Mouse (Mus musculus) CH12.LX (cell line): Measurements from ENCODE around the gene Abcc3. TPM values are rescaled to one million over a fixed set of nuclear protein-coding genes. Genes with fewer than 3 reads are reported as not detected.
A peak's percentile ranks its signal among the peaks of the same experiment; 100 is the strongest.

Experiments used
- DNase-seq: peaks from one replicate; pipeline ENCODE4 v3.0.0-alpha.2; 2013; ENCODE audit errors: extremely low read depth
- H3K27ac ChIP-seq: 2 replicates; pipeline ENCODE4 v1.5.1; 2012; ENCODE audit warnings: low read depth, mild to moderate bottlenecking, control low read depth, moderate library complexity; ENCODE audit not compliant: insufficient read depth
- H3K27me3 ChIP-seq: replicated peaks from 2 replicates; pipeline ENCODE3; 2012; ENCODE audit warnings: inconsistent platforms
- H3K36me3 ChIP-seq, 2 experiments: replicated peaks in 1 of 2; 2 replicates each; pipeline versions ENCODE3 to v1.6.1; 2012; ENCODE audit warnings: inconsistent platforms in 1 of 2, low read length in 1 of 2, mild to moderate bottlenecking in 1 of 2, mixed read lengths in 1 of 2, moderate library complexity in 1 of 2; ENCODE audit not compliant: control insufficient read depth in 1 of 2, insufficient read depth in 1 of 2
- H3K4me1 ChIP-seq, 2 experiments: 2 replicates each; pipeline ENCODE4 v1.6.1; 2012; ENCODE audit warnings: inconsistent platforms in 1 of 2, moderate library complexity in 1 of 2; ENCODE audit not compliant: insufficient read depth in 2 of 2, control insufficient read depth in 1 of 2
- H3K4me2 ChIP-seq: 2 replicates; pipeline ENCODE4 v1.6.1; 2012; ENCODE audit warnings: low read depth, mild to moderate bottlenecking, control low read depth; ENCODE audit not compliant: poor library complexity, insufficient read depth, severe bottlenecking
- H3K4me3 ChIP-seq, 3 experiments: fragments of 150-350 bp in 1 of 3; sonication (generic) in 1 of 3; replicated peaks in 1 of 3; 2 replicates each; pipeline versions ENCODE3 to v1.5.1; 2011 to 2012; ENCODE audit warnings: low read depth in 2 of 3, low read length in 2 of 3, mild to moderate bottlenecking in 2 of 3, moderate library complexity in 2 of 3, control low read depth in 1 of 3, improper control_type of control experiment in 1 of 3, inconsistent platforms in 1 of 3, mixed read lengths in 1 of 3; ENCODE audit not compliant: poor library complexity in 1 of 3
- H3K79me2 ChIP-seq: replicated peaks from 2 replicates; pipeline ENCODE4 v1.6.1; 2012; ENCODE audit warnings: mild to moderate bottlenecking, moderate library complexity; ENCODE audit not compliant: control insufficient read depth, poor library complexity, insufficient read depth, severe bottlenecking; ENCODE audit errors: extremely low read depth
- H3K9ac ChIP-seq: 2 replicates; pipeline ENCODE4 v1.6.1; 2012; ENCODE audit warnings: low read depth, mild to moderate bottlenecking, control low read depth, moderate library complexity; ENCODE audit not compliant: insufficient read depth
- H3K9me3 ChIP-seq: replicated peaks from 2 replicates; pipeline ENCODE3; 2012; ENCODE audit warnings: low read length, inconsistent platforms, mixed read lengths
- E2F4 ChIP-seq: IDR thresholded peaks from 2 replicates; pipeline ENCODE4 v1.6.1; 2011; ENCODE audit warnings: low read depth, low read length, improper control_type of control experiment; ENCODE audit not compliant: insufficient replicate concordance
- ELF1 ChIP-seq: IDR thresholded peaks from 2 replicates; pipeline ENCODE4 v1.6.1; 2014; ENCODE audit warnings: low read depth, mild to moderate bottlenecking, inconsistent platforms, low read length, improper control_type of control experiment
- EP300 ChIP-seq: IDR thresholded peaks from 2 replicates; pipeline ENCODE4 v1.6.1; 2011; ENCODE audit warnings: low read length, improper control_type of control experiment
- HCFC1 ChIP-seq: IDR thresholded peaks from 2 replicates; pipeline ENCODE4 v1.6.1; 2012; ENCODE audit warnings: low read depth, mild to moderate bottlenecking, inconsistent platforms, low read length, improper control_type of control experiment
- JUND ChIP-seq: conservative IDR thresholded peaks from 2 replicates; pipeline ENCODE4 v1.6.1; 2011; ENCODE audit warnings: low read depth, low read length, improper control_type of control experiment
- NRF1 ChIP-seq: IDR thresholded peaks from 2 replicates; pipeline ENCODE4 v1.6.1; 2014; ENCODE audit warnings: low read depth, mild to moderate bottlenecking, inconsistent platforms, low read length, improper control_type of control experiment, moderate library complexity
- PAX5 ChIP-seq: IDR thresholded peaks from 2 replicates; pipeline ENCODE4 v1.6.1; 2012; ENCODE audit warnings: low read length, inconsistent platforms, mixed read lengths
- RCOR1 ChIP-seq: conservative IDR thresholded peaks from 2 replicates; pipeline ENCODE4 v1.6.1; 2012; ENCODE audit warnings: low read depth, mild to moderate bottlenecking, inconsistent platforms, low read length, improper control_type of control experiment
- UBTF ChIP-seq: IDR thresholded peaks from 2 replicates; pipeline ENCODE4 v1.6.1; 2012; ENCODE audit warnings: low read depth, mild to moderate bottlenecking, inconsistent platforms, low read length, improper control_type of control experiment, moderate library complexity
- USF1 ChIP-seq: IDR thresholded peaks from 2 replicates; pipeline ENCODE4 v1.6.1; 2014; ENCODE audit warnings: low read depth, mild to moderate bottlenecking, inconsistent platforms, low read length, improper control_type of control experiment
- ZNF384 ChIP-seq: IDR thresholded peaks from 2 replicates; pipeline ENCODE4 v1.6.1; 2012; ENCODE audit warnings: low read depth, low read length, improper control_type of control experiment, inconsistent platforms
- dilution Hi-C: fragments of 300-500 bp; cut with MboI; formaldehyde crosslinking; loops from 2 replicates; pipeline ENCODE4 v1.14.3; 2020; ENCODE audit warnings: low sequenced_read_pairs; ENCODE audit not compliant: extremely low pct_unique_long_range_greater_than_20kb, extremely low pct_ligation_motif_present
- in situ Hi-C: fragments of 300-500 bp; cut with MboI; formaldehyde crosslinking; loops from 3 replicates; pipeline ENCODE4 v1.14.3; 2019; ENCODE audit warnings: low sequenced_read_pairs, low pct_ligation_motif_present, low pct_unique_long_range_greater_than_20kb, mixed read lengths
- polyA plus RNA-seq: library from polyadenylated mRNA; unstranded; fragments of >175 nt; gene quantifications from 2 replicates; pipeline ENCODE4 v1.2.1, GENCODE M21; 2012; ENCODE audit warnings: low read depth; ENCODE audit not compliant: insufficient read length
- total RNA-seq, 2 experiments: library from RNA; depleted of rRNA; stranded (reverse); fragments of 300-350 nt in 1 of 2; fragments of >200 nt in 1 of 2; gene quantifications; 2 replicates each; pipeline ENCODE4 v1.2.3; 2012 to 2014

Gene Abcc3
- total and polyA plus RNA-seq, 3 experiments = 0.21 to 0.66 (median 0.40) TPM

DNA sequence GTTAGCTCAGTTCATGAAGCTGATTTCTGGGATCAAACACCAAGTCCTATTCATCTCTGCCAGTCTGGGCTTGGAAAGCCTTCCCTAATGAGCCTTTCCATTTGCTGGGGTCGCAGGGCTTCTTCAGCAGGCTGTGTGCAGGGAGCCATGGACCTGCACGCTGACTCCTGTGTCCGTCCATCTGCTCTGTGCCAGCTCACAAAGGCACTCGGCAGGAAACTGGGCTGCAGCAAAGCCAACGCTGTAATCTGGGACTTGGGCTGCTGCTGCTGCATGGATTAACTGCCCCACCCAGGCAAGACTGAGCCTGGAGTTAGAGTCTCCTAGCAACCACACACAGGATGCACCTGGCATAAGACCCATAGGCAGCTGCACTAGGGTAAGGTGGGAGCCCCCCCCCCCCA lies 48.8 kb downstream of the Abcc3 start:
- Histone ChIP-seq H3K27me3 (no peaks in the 10 kb centered on the region), H3K36me3 (peaks cover 15 to 32% of the 10 kb centered on the region in 2 experiments), H3K9me3 (peaks cover 2% of the 10 kb centered on the region), H3K27ac (no peak overlapping the region), H3K79me2 (no peaks in the 10 kb centered on the region), H3K4me1 (peaks cover 0 to 54% of the 10 kb centered on the region in 2 experiments; a peak in 2 of 4 replicates), H3K4me3 (no peak overlapping the region), H3K4me2 (no peak overlapping the region), H3K9ac (no peak overlapping the region)
- no peak for DNase-seq
- in situ Hi-C loops = no loop called here
- TF ChIP-seq PAX5 (no peak), E2F4 (no peak), UBTF (no peak), USF1 (no peak), NRF1 (no peak), ZNF384 (no peak), EP300 (no peak), RCOR1 (no peak), HCFC1 (no peak), ELF1 (no peak)
- dilution Hi-C loops = no loop called here

DNA sequence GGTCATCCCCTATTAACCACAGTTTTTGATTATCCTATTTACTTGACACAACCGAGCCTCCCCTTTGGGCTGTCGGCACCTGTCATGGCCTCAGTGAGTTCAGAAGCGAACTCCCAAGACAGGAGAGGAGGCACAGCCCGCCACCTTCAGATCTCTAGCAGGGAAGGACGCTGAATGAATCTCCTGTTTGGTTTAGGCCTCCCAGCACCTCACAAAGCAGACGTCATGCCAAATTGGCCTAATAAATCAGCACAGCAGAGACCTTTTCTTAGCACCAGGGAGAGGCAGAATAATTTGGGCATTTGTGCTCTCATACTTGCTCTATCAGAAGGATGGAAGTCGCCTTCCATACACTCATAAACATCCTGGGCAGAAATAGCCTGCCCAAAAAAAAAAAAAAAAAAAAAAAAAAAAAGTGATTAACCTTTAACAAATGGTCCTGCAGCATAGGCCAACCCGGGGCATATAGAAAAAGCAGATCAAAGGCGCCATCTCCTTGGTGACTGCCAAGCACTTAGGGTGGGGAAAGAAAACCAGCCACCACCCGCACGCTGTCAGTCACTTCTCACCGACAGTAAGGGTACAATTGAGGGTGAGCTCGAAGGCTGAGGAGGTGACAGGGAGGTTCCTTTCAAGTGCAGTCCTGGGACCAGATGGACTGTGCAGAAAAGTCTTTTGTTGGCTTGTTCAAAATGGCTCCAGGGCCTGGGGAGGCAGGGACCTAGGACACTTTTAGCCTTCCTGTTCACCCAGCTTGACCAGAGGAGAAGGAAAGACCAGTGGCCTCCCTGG lies 50.5 kb downstream of the Abcc3 start:
- Histone ChIP-seq H3K36me3 (peaks cover 29 to 48% of the 10 kb centered on the region in 2 experiments), H3K27ac (no peak overlapping the region), H3K9ac (no peak overlapping the region), H3K79me2 (no peaks in the 10 kb centered on the region), H3K4me3 (no peak overlapping the region), H3K9me3 (no peaks in the 10 kb centered on the region), H3K4me2 (no peak overlapping the region), H3K27me3 (no peaks in the 10 kb centered on the region), H3K4me1 (peaks cover 0 to 51% of the 10 kb centered on the region in 2 experiments; a peak in 2 of 4 replicates)
- TF ChIP-seq ZNF384 = peak; percentile 29; the same call in 1 of the 2 replicates
- no peak for TF ChIP-seq JUND
- DNase-seq = no peak
- dilution Hi-C loops = no loop called here
- in situ Hi-C loops = no loop called here
